Mouse (Mus musculus) midbrain, embryonic 14.5 days (tissue): ENCODE data around the gene Pcsk4. TPM values are rescaled to one million over a fixed set of nuclear protein-coding genes. Genes with fewer than 3 reads are reported as not detected.
"Not testable (repeated sequence)": the region's sequence is repeated elsewhere in the genome, so short reads cannot be mapped to it uniquely, and the experiment has no call there.

ENCODE experiments used
- ATAC-seq: fragments of 200-750 bp; cut with Nextera tagmentation; 2 replicates; pipeline ENCODE4 v1.8.0; 2017; ENCODE audit warnings: moderate number of reproducible peaks, moderate library complexity; ENCODE audit not compliant: low FRiP score, low TSS enrichment
- DNase-seq: peaks from one replicate; pipeline ENCODE4 v3.0.0-alpha.2; 2015
- H3K27ac ChIP-seq: fragments of 300-500 bp; sonication (generic); replicated peaks from 2 replicates; pipeline ENCODE4 v1.5.1; 2014; ENCODE audit warnings: mild to moderate bottlenecking, low read depth, low read length, moderate library complexity
- H3K27me3 ChIP-seq: fragments of 300-500 bp; sonication (generic); 2 replicates; pipeline ENCODE4 v1.6.1; 2014; ENCODE audit warnings: low read length, control low read depth, mixed read lengths; ENCODE audit not compliant: control insufficient read depth, insufficient read depth
- H3K36me3 ChIP-seq: fragments of 300-500 bp; sonication (generic); 2 replicates; pipeline ENCODE4 v1.6.1; 2014; ENCODE audit warnings: low read length, control low read depth; ENCODE audit not compliant: control insufficient read depth, insufficient read depth
- H3K4me1 ChIP-seq: fragments of 300-500 bp; sonication (generic); 2 replicates; pipeline ENCODE4 v1.6.1; 2014; ENCODE audit warnings: mild to moderate bottlenecking, antibody characterized with exemption, low read length, control low read depth; ENCODE audit not compliant: control insufficient read depth, insufficient read depth
- H3K4me2 ChIP-seq: fragments of 300-500 bp; sonication (generic); 2 replicates; pipeline ENCODE4 v1.6.1; 2014; ENCODE audit warnings: mild to moderate bottlenecking, low read length, moderate library complexity
- H3K4me3 ChIP-seq: fragments of 300-500 bp; sonication (generic); replicated peaks from 2 replicates; pipeline ENCODE4 v1.5.1; 2014; ENCODE audit warnings: low read depth, low read length
- H3K9ac ChIP-seq: fragments of 300-500 bp; sonication (generic); replicated peaks from 2 replicates; pipeline ENCODE4 v1.6.1; 2014; ENCODE audit warnings: mild to moderate bottlenecking, low read length, moderate library complexity
- H3K9me3 ChIP-seq: fragments of 300-500 bp; sonication (generic); 2 replicates; pipeline ENCODE4 v1.6.1; 2016; ENCODE audit warnings: low read length, control low read depth, mixed read lengths; ENCODE audit not compliant: control insufficient read depth
- WGBS: fragments of 180-500 bp; shearing (Covaris S2); extraction: QIAGEN DNeasy Blood & Tissue Kit; methylation state at CpG from one replicate; pipeline ENCODE4 v1.1.7; 2014; 5-methylcytosine and 5-hydroxymethylcytosine counted together
- polyA plus RNA-seq: library from polyadenylated mRNA; unstranded; fragments of >200 nt; fragmentation: Nextera tagmentation; extraction: Ambion mirVana; gene quantifications from 2 replicates; pipeline ENCODE4 v1.2.1, GENCODE M21; 2014

The Pcsk4 gene
- polyA plus RNA-seq, 1 experiment from 2014 or later: 2.5 TPM

GRCm38 (mm10) chr10:80355431-80355830, 26.1 kb upstream of the Pcsk4 start:
- Histone ChIP-seq H3K27me3 (peaks cover 56% of the 10 kb centered on the region), H3K9me3 (no peaks in the 10 kb centered on the region), H3K9ac (no peak overlapping the region), H3K27ac (no peak overlapping the region), H3K4me2 (no peak overlapping the region), H3K4me3 (no peak overlapping the region), H3K4me1 (peaks cover 7% of the 10 kb centered on the region; the same call in 1 of the 2 replicates), H3K36me3 (no peaks in the 10 kb centered on the region)
- no peak for ATAC-seq
- no peak for DNase-seq
- WGBS: 5% methylated on average over 9 of the region's 9 CpGs

GRCm38 (mm10) chr10:80352727-80353126, 23.4 kb upstream of the Pcsk4 start:
- 69% methylated on average over 8 of the region's 8 CpGs for WGBS
- H3K4me1 ChIP-seq: peaks cover 7% of the 10 kb centered on the region; the same call in 1 of the 2 replicates
- ATAC-seq (no peak), DNase-seq (no peak)
- no peak overlapping the region for H3K4me2 ChIP-seq
- H3K36me3 ChIP-seq: no peaks in the 10 kb centered on the region
- H3K27ac ChIP-seq: no peak overlapping the region
- H3K27me3 ChIP-seq: peaks cover 69% of the 10 kb centered on the region
- H3K4me3 ChIP-seq: no peak overlapping the region
- no peaks in the 10 kb centered on the region for H3K9me3 ChIP-seq
- H3K9ac ChIP-seq: no peak overlapping the region

- ATAC-seq (no peak), DNase-seq (no peak)
- H3K9ac ChIP-seq: no peak overlapping the region
- H3K4me2 ChIP-seq: no peak overlapping the region
- no peaks in the 10 kb centered on the region for H3K9me3 ChIP-seq
- no peak overlapping the region for H3K27ac ChIP-seq
- H3K36me3 ChIP-seq: no peaks in the 10 kb centered on the region
- H3K27me3 ChIP-seq: peaks cover 67% of the 10 kb centered on the region
- no peak overlapping the region for H3K4me3 ChIP-seq
- H3K4me1 ChIP-seq: peaks cover 7% of the 10 kb centered on the region; the same call in 1 of the 2 replicates
- 22% methylated on average over 11 of the region's 11 CpGs for WGBS
Observed at GRCm38 (mm10) chr10:80351896-80352295, 22.6 kb upstream of the Pcsk4 start.

GRCm38 (mm10) chr10:80350292-80350691, 21.0 kb upstream of the Pcsk4 start:
- peak; percentile 68; the same call in 1 of the 2 replicates for ATAC-seq
- no peaks in the 10 kb centered on the region for H3K4me1 ChIP-seq
- no peaks in the 10 kb centered on the region for H3K9me3 ChIP-seq
- no peak overlapping the region for H3K27ac ChIP-seq
- peaks cover 66% of the 10 kb centered on the region for H3K27me3 ChIP-seq
- H3K36me3 ChIP-seq: no peaks in the 10 kb centered on the region
- peak; percentile 88 for DNase-seq
- H3K9ac ChIP-seq: no peak overlapping the region
- H3K4me3 ChIP-seq: no peak overlapping the region
- H3K4me2 ChIP-seq: no peak overlapping the region
- 3% methylated on average over 7 of the region's 7 CpGs for WGBS

- H3K4me1 ChIP-seq: no peaks in the 10 kb centered on the region
- H3K27me3 ChIP-seq: peaks cover 70% of the 10 kb centered on the region
- H3K9ac ChIP-seq: no peak overlapping the region
- no peak overlapping the region for H3K4me3 ChIP-seq
- H3K4me2 ChIP-seq: no peak overlapping the region
- whole genome bisulfite sequencing: 15% methylated on average over 26 of the region's 26 CpGs
- H3K9me3 ChIP-seq: no peaks in the 10 kb centered on the region
- H3K27ac ChIP-seq: no peak overlapping the region
- H3K36me3 ChIP-seq: no peaks in the 10 kb centered on the region
- no peak for DNase-seq
- ATAC-seq: no peak
Observed at GRCm38 (mm10) chr10:80348981-80349380, 19.7 kb upstream of the Pcsk4 start.

GRCm38 (mm10) chr10:80348244-80348781, 19.0 kb upstream of the Pcsk4 start, which contains the start of gene Adamtsl5:
Gene Adamtsl5, minus strand, starts transcription at chr10:80348412.
- H3K27ac ChIP-seq: no peak within 1 kb of the TSS
- DNase-seq: peak; percentile 58
- ATAC-seq: no peak
- no peak within 1 kb of the TSS for H3K4me3 ChIP-seq
- no peak within 1 kb of the TSS for H3K9ac ChIP-seq
- H3K4me2 ChIP-seq: peak within 1 kb of the TSS; percentile 28; the same call in 1 of the 2 replicates
- peaks cover 77% of the 10 kb centered on the region for H3K27me3 ChIP-seq
- H3K4me1 ChIP-seq: no peaks in the 10 kb centered on the region
- WGBS: under 1% methylated on average over 42 of the region's 42 CpGs
- H3K36me3 ChIP-seq: no peaks in the 10 kb centered on the region
- no peaks in the 10 kb centered on the region for H3K9me3 ChIP-seq

- no peaks in the 10 kb centered on the region for H3K36me3 ChIP-seq
- no peak for ATAC-seq
- no peak overlapping the region for H3K4me2 ChIP-seq
- peaks cover 3% of the 10 kb centered on the region; the same call in 1 of the 2 replicates for H3K4me1 ChIP-seq
- no peak for DNase-seq
- no peak overlapping the region for H3K4me3 ChIP-seq
- 16% methylated on average over 17 of the region's 17 CpGs for WGBS
- H3K9ac ChIP-seq: no peak overlapping the region
- H3K27me3 ChIP-seq: peaks cover 82% of the 10 kb centered on the region
- H3K27ac ChIP-seq: no peak overlapping the region
- H3K9me3 ChIP-seq: no peaks in the 10 kb centered on the region
Observed at GRCm38 (mm10) chr10:80347514-80347967, 18.2 kb upstream of the Pcsk4 start.

- H3K4me2 ChIP-seq, H3K9ac ChIP-seq, ATAC-seq, H3K9me3 ChIP-seq, DNase-seq, H3K4me1 ChIP-seq, H3K36me3 ChIP-seq, H3K27ac ChIP-seq, H3K4me3 ChIP-seq: not testable (repeated sequence)
- WGBS: 78% methylated on average over 5 of the region's 6 CpGs
- H3K27me3 ChIP-seq: peaks cover 93% of the 10 kb centered on the region
Observed at GRCm38 (mm10) chr10:80345929-80346328, 16.6 kb upstream of the Pcsk4 start.

- Histone ChIP-seq H3K27ac (no peak overlapping the region), H3K9ac (no peak overlapping the region), H3K36me3 (no peaks in the 10 kb centered on the region), H3K27me3 (peaks cover 96% of the 10 kb centered on the region), H3K4me1 (peaks cover 7% of the 10 kb centered on the region; the same call in 1 of the 2 replicates), H3K9me3 (no peaks in the 10 kb centered on the region), H3K4me2 (no peak overlapping the region), H3K4me3 (no peak overlapping the region)
- ATAC-seq: no peak
- DNase-seq: no peak
- WGBS: 4% methylated on average over 15 of the region's 16 CpGs
Observed at GRCm38 (mm10) chr10:80345122-80345521, 15.8 kb upstream of the Pcsk4 start.
